Mouse (Mus musculus) hindbrain, embryonic 11.5 days (tissue): Measurements from ENCODE around the gene Slc30a10. TPM values are rescaled to one million over a fixed set of nuclear protein-coding genes. Genes with fewer than 3 reads are reported as not detected.

Source experiments
- ATAC-seq: fragments of 200-750 bp; cut with Nextera tagmentation; 2 replicates; pipeline ENCODE4 v1.8.0; 2017; ENCODE audit warnings: mild to moderate bottlenecking, moderate TSS enrichment, moderate library complexity; ENCODE audit not compliant: low FRiP score
- DNase-seq: peaks from one replicate; pipeline ENCODE4 v3.0.0-alpha.2; 2015; ENCODE audit warnings: low spot score
- H3K27ac ChIP-seq: fragments of 300-500 bp; sonication (generic); 2 replicates; pipeline ENCODE4 v1.5.1; 2014; ENCODE audit warnings: mild to moderate bottlenecking, low read depth, low read length
- H3K27me3 ChIP-seq: fragments of 300-500 bp; sonication (generic); 2 replicates; pipeline ENCODE4 v1.6.1; 2014; ENCODE audit warnings: mild to moderate bottlenecking, low read length, moderate library complexity, mixed read lengths; ENCODE audit not compliant: control insufficient read depth, insufficient read depth
- H3K36me3 ChIP-seq: fragments of 300-500 bp; sonication (generic); 2 replicates; pipeline ENCODE4 v1.6.1; 2014; ENCODE audit warnings: mild to moderate bottlenecking, low read length, moderate library complexity, mixed read lengths; ENCODE audit not compliant: control insufficient read depth, insufficient read depth
- H3K4me1 ChIP-seq: fragments of 300-500 bp; sonication (generic); replicated peaks from 2 replicates; pipeline ENCODE4 v1.6.1; 2014; ENCODE audit warnings: low read length, mixed read lengths; ENCODE audit not compliant: control insufficient read depth, insufficient read depth
- H3K4me2 ChIP-seq: fragments of 300-500 bp; sonication (generic); replicated peaks from 2 replicates; pipeline ENCODE4 v1.6.1; 2014; ENCODE audit warnings: mild to moderate bottlenecking, low read depth, low read length
- H3K4me3 ChIP-seq: fragments of 300-500 bp; sonication (generic); 2 replicates; pipeline ENCODE4 v1.5.1; 2014; ENCODE audit warnings: low read depth, low read length
- H3K9ac ChIP-seq: fragments of 300-500 bp; sonication (generic); 2 replicates; pipeline ENCODE4 v1.6.1; 2014; ENCODE audit warnings: low read depth, low read length
- H3K9me3 ChIP-seq: fragments of 300-500 bp; sonication (generic); 2 replicates; pipeline ENCODE4 v1.6.1; 2016; ENCODE audit warnings: low read length; ENCODE audit not compliant: control insufficient read depth
- WGBS: fragments of 180-500 bp; shearing (Covaris S2); extraction: QIAGEN DNeasy Blood & Tissue Kit; methylation state at CpG from one replicate; pipeline ENCODE4 v1.1.7; 2014; 5-methylcytosine and 5-hydroxymethylcytosine counted together
- polyA plus RNA-seq: library from polyadenylated mRNA; unstranded; fragments of >200 nt; fragmentation: Nextera tagmentation; extraction: Ambion mirVana; gene quantifications from 2 replicates; pipeline ENCODE4 v1.2.1, GENCODE M21; 2014

Gene Slc30a10
- polyA plus RNA-seq, 1 experiment from 2014 or later: 1.5 TPM

DNA sequence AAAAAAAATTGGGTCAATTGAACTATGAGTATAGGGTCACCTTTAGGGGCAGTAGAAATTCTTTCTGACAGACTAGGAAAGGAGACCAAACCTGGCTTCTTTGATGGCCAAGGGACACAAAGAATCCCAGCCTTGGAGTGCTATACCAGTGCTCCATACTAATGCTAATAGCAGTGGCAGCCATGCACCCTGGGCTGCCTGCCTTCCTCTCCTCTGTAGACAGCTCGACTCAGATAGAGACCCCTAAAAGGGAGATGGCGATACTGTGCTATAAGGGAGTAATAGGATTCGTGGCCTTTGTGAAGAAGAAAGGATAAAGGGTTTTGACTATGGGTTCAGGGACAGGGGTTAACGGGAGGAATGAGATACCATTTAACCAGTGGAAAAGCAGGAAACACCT is 504 bp upstream of the Slc30a10 start:
- Histone ChIP-seq H3K4me1 (no peaks in the 10 kb centered on the region), H3K4me3 (peak overlapping the region; percentile 48), H3K27me3 (peaks cover 22% of the 10 kb centered on the region), H3K9me3 (no peaks in the 10 kb centered on the region), H3K9ac (no peak overlapping the region; the same call in 1 of the 2 replicates), H3K27ac (no peak overlapping the region), H3K36me3 (no peaks in the 10 kb centered on the region), H3K4me2 (peak overlapping the region; percentile 98; the same call in 1 of the 2 replicates)
- DNase-seq: no peak
- no peak for ATAC-seq
- WGBS: 53% methylated on average over 4 of the region's 4 CpGs

GRCm38 (mm10) chr1:185454955-185455701 is 480 bp downstream of the Slc30a10 start:
- peaks cover 22% of the 10 kb centered on the region for H3K27me3 ChIP-seq
- no peaks in the 10 kb centered on the region for H3K4me1 ChIP-seq
- no peaks in the 10 kb centered on the region for H3K36me3 ChIP-seq
- ATAC-seq (peak; percentile 70), DNase-seq (peak; percentile 62)
- peak overlapping the region; percentile 53 for H3K9ac ChIP-seq
- peak overlapping the region; percentile 48 for H3K4me3 ChIP-seq
- under 1% methylated on average over 68 of the region's 71 CpGs for WGBS
- H3K4me2 ChIP-seq: peak overlapping the region; percentile 98
- no peaks in the 10 kb centered on the region for H3K9me3 ChIP-seq
- no peak overlapping the region for H3K27ac ChIP-seq

GRCm38 (mm10) chr1:185456327-185456726 is 1.7 kb downstream of the Slc30a10 start:
- H3K4me1 ChIP-seq: no peaks in the 10 kb centered on the region
- no peaks in the 10 kb centered on the region for H3K9me3 ChIP-seq
- no peak for ATAC-seq
- H3K4me2 ChIP-seq: no peak overlapping the region
- no peak overlapping the region for H3K27ac ChIP-seq
- WGBS: 85% methylated on average over 9 of the region's 9 CpGs
- H3K4me3 ChIP-seq: no peak overlapping the region
- H3K36me3 ChIP-seq: no peaks in the 10 kb centered on the region
- DNase-seq: no peak
- H3K9ac ChIP-seq: no peak overlapping the region
- peaks cover 22% of the 10 kb centered on the region for H3K27me3 ChIP-seq

DNA sequence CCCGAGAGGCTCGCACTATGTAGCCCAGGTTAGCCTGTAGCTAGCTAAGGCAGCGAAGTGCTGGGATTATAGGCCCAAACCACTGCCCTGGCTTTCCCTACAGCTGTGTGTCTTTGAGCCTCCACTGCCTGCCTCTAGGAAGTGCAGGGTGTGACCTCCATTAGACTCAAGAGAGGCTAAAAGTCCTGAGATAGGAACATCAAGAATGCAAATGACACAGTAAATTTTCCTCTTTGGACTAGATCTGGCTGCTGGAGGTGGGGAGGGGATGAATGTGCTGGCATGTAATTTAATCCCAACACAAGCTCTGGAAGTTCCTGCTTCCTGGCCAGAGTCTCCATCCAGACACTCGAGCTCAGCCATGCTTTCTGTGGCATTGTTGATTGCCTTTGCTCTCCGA is 5.4 kb downstream of the Slc30a10 start:
- no peak overlapping the region for H3K9ac ChIP-seq
- H3K9me3 ChIP-seq: no peaks in the 10 kb centered on the region
- no peak overlapping the region for H3K27ac ChIP-seq
- H3K36me3 ChIP-seq: no peaks in the 10 kb centered on the region
- H3K4me2 ChIP-seq: no peak overlapping the region
- peaks cover 13% of the 10 kb centered on the region; the same call in 1 of the 2 replicates for H3K27me3 ChIP-seq
- ATAC-seq (no peak), DNase-seq (no peak)
- no peak overlapping the region for H3K4me3 ChIP-seq
- 81% methylated on average over 5 of the region's 5 CpGs for WGBS
- H3K4me1 ChIP-seq: no peaks in the 10 kb centered on the region

DNA sequence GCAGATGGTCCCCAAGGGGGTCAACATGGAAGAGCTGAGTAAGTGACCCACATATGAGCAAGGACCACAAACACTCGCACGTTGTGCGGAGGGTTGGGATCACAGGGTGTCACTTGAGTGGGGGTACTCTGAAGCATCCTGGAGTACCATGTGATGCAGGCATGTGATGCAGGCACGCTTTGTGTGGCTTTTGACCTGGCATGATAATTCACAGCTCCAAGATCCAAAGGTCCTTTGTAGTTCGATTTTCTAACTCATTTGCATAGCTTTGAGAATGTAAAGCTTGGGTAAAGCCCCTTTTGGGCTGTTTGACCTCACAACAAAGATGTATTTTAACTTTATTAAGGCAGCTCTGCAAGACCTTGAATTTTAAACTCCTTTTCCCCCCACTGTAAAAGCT is 8.2 kb downstream of the Slc30a10 start:
- 64% methylated on average over 5 of the region's 5 CpGs for WGBS
- Histone ChIP-seq H3K4me2 (no peak overlapping the region), H3K36me3 (no peaks in the 10 kb centered on the region), H3K4me1 (no peaks in the 10 kb centered on the region), H3K27ac (no peak overlapping the region), H3K9me3 (no peaks in the 10 kb centered on the region), H3K9ac (no peak overlapping the region), H3K4me3 (no peak overlapping the region), H3K27me3 (no peaks in the 10 kb centered on the region)
- DNase-seq (no peak), ATAC-seq (no peak)

DNA sequence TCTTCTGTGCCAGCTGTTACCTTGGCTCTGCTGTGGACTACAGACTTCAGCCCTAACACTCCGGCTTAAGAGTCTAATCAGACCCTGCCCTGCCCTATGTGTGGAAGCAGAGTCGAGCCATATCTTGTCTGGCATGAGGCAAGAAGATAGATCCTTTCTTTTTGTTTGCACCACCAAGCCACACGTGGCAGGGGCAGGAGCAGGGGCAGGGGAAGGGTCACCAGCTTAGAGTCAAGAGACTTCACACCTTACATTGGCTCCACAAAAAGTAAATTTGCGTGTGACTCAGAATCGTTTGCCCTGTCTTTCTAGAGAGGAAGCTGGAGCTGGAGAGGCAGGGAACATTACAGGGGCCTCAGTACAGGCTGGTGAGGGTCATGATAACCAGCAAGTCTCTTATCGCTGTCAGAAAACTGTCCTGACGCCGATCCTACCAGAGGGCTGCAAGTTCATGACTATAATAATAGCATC is 14.9 kb downstream of the Slc30a10 start:
- H3K4me2 ChIP-seq: no peak overlapping the region
- DNase-seq: no peak
- H3K27ac ChIP-seq: no peak overlapping the region
- no peaks in the 10 kb centered on the region for H3K4me1 ChIP-seq
- H3K9ac ChIP-seq: no peak overlapping the region
- H3K36me3 ChIP-seq: no peaks in the 10 kb centered on the region
- no peak overlapping the region for H3K4me3 ChIP-seq
- 85% methylated on average over 8 of the region's 8 CpGs for WGBS
- no peaks in the 10 kb centered on the region for H3K27me3 ChIP-seq
- H3K9me3 ChIP-seq: no peaks in the 10 kb centered on the region
- no peak for ATAC-seq

- no peak for DNase-seq
- H3K36me3 ChIP-seq: no peaks in the 10 kb centered on the region
- H3K4me3 ChIP-seq: no peak overlapping the region
- no peak overlapping the region for H3K9ac ChIP-seq
- H3K4me1 ChIP-seq: no peaks in the 10 kb centered on the region
- no peak overlapping the region for H3K4me2 ChIP-seq
- H3K9me3 ChIP-seq: no peaks in the 10 kb centered on the region
- H3K27me3 ChIP-seq: no peaks in the 10 kb centered on the region
- 0 out of 2 replicates have a peak overlapping the region, but pooled peaks have one; percentile 6 for H3K27ac ChIP-seq
- peak; percentile 19; the same call in 1 of the 2 replicates for ATAC-seq
- WGBS: 52% methylated on average over 8 of the region's 8 CpGs
Measured at GRCm38 (mm10) chr1:185472025-185472720, 17.5 kb downstream of the Slc30a10 start.

DNA sequence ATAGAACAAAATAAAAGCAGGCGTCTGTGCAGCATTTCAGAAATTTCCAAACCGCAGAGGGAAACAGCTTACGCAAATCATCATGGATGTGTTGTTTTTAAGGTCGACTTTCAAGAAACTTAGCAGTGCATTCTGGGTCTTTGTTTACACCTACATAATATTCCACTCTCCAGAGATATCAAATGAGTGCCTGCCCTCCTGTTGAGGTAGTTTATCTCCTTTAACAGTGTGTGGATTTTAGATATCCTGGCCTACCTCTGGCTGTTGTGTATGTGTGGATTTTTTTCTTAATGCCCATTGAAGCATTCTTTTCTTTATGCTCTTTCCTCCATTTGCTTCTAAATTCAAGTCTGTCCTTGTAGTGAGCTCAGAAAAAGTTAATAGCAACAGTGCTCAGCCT is 18.1 kb downstream of the Slc30a10 start:
- H3K36me3 ChIP-seq: no peaks in the 10 kb centered on the region
- H3K4me1 ChIP-seq: no peaks in the 10 kb centered on the region
- H3K27me3 ChIP-seq: no peaks in the 10 kb centered on the region
- no peak overlapping the region for H3K9ac ChIP-seq
- no peaks in the 10 kb centered on the region for H3K9me3 ChIP-seq
- WGBS: 84% methylated on average over 4 of the region's 4 CpGs
- no peak for DNase-seq
- ATAC-seq: no peak
- H3K4me3 ChIP-seq: no peak overlapping the region
- H3K27ac ChIP-seq: no peak overlapping the region
- H3K4me2 ChIP-seq: no peak overlapping the region
